Mouse (Mus musculus) liver, embryonic 14.5 days (tissue): Measurements from ENCODE around the gene Rbfox1.

Source experiments
- CTCF ChIP-seq: IDR thresholded peaks from 2 replicates; pipeline ENCODE4 v1.5.1; 2016; ENCODE audit warnings: antibody characterized with exemption, low read depth, control low read depth
- EP300 ChIP-seq: IDR thresholded peaks from 2 replicates; pipeline ENCODE4 v1.6.1; 2016; ENCODE audit warnings: antibody characterized with exemption, low read depth

GRCm38 (mm10) chr16:7081684-7082255 is 1196.6 kb downstream of the Rbfox1 start:
- no peak for TF ChIP-seq EP300
- TF ChIP-seq CTCF: no peak
